Mouse (Mus musculus) kidney, postnatal 0 days (tissue): Measurements from ENCODE around the gene Lpxn. TPM values are rescaled to one million over a fixed set of nuclear protein-coding genes. Genes with fewer than 3 reads are reported as not detected.

Experiments
- ATAC-seq: fragments of 200-750 bp; cut with Nextera tagmentation; replicated peaks from 2 replicates; pipeline ENCODE4 v1.8.0; 2017; ENCODE audit warnings: low read depth, moderate number of reproducible peaks, moderate TSS enrichment, moderate library complexity; ENCODE audit not compliant: low FRiP score
- DNase-seq: peaks from one replicate; pipeline ENCODE4 v3.0.0-alpha.2; 2016; ENCODE audit warnings: low spot score
- H3K27ac ChIP-seq: fragments of 300-500 bp; sonication (generic); 2 replicates; pipeline ENCODE4 v1.5.1; 2014; ENCODE audit warnings: mild to moderate bottlenecking
- H3K27me3 ChIP-seq: fragments of 300-500 bp; sonication (generic); 2 replicates; pipeline ENCODE4 v1.6.1; 2014; ENCODE audit warnings: low read length, mixed read lengths; ENCODE audit not compliant: insufficient read depth
- H3K36me3 ChIP-seq: fragments of 300-500 bp; sonication (generic); 2 replicates; pipeline ENCODE4 v1.6.1; 2014; ENCODE audit warnings: low read length, mixed read lengths; ENCODE audit not compliant: insufficient read depth
- H3K4me1 ChIP-seq: fragments of 300-500 bp; sonication (generic); replicated peaks from 2 replicates; pipeline ENCODE4 v1.6.1; 2014; ENCODE audit warnings: antibody characterized with exemption, low read length, mixed read lengths; ENCODE audit not compliant: insufficient read depth
- H3K4me2 ChIP-seq: fragments of 300-500 bp; sonication (generic); 2 replicates; pipeline ENCODE4 v1.6.1; 2014; ENCODE audit warnings: mild to moderate bottlenecking, low read length, moderate library complexity, mixed read lengths
- H3K4me3 ChIP-seq: fragments of 300-500 bp; sonication (generic); replicated peaks from 2 replicates; pipeline ENCODE4 v1.5.1; 2014; ENCODE audit warnings: low read depth, low read length
- H3K9ac ChIP-seq: fragments of 300-500 bp; sonication (generic); 2 replicates; pipeline ENCODE4 v1.6.1; 2014; ENCODE audit warnings: low read depth, low read length
- H3K9me3 ChIP-seq: fragments of 300-500 bp; sonication (generic); replicated peaks from 2 replicates; pipeline ENCODE4 v1.6.1; 2016; ENCODE audit warnings: low read length, inconsistent platforms, mixed read lengths
- CTCF ChIP-seq: IDR thresholded peaks from 2 replicates; pipeline ENCODE4 v1.5.1; 2016; ENCODE audit warnings: antibody characterized with exemption, low read depth, mild to moderate bottlenecking, moderate library complexity
- WGBS: fragments of 180-500 bp; shearing (Covaris S2); extraction: QIAGEN DNeasy Blood & Tissue Kit; methylation state at CpG from one replicate; pipeline ENCODE4 v1.1.7; 2014; 5-methylcytosine and 5-hydroxymethylcytosine counted together
- polyA plus RNA-seq: library from polyadenylated mRNA; unstranded; fragments of >200 nt; fragmentation: Nextera tagmentation; extraction: Ambion mirVana; gene quantifications from 2 replicates; pipeline ENCODE4 v1.2.1, GENCODE M21; 2015

The Lpxn gene
- 2.2 TPM in 2 replicates for polyA plus RNA-seq

- ATAC-seq (peak; percentile 96), DNase-seq (peak; percentile 100)
- Histone ChIP-seq H3K27me3 (no peaks in the 10 kb centered on the region), H3K36me3 (no peaks in the 10 kb centered on the region), H3K9me3 (no peaks in the 10 kb centered on the region), H3K4me1 (0 out of 2 replicates have a peak, but pooled peaks cover 2% of the 10 kb centered on the region), H3K27ac (peak within 1 kb of the TSS; percentile 100), H3K9ac (peak within 1 kb of the TSS; percentile 100), H3K4me2 (peak within 1 kb of the TSS; percentile 71), H3K4me3 (peak within 1 kb of the TSS; percentile 99)
- TF ChIP-seq CTCF = peak; percentile 16; the same call in 1 of the 2 replicates
- under 1% methylated on average over 62 of the region's 76 CpGs for WGBS
Measured at GRCm38 (mm10) chr19:12795511-12796327, at the start of gene Lpxn, which contains the start of gene Zfp91. Gene Lpxn (plus strand): TSS chr19:12796193. Gene Zfp91 (minus strand): TSS chr19:12796126.

GRCm38 (mm10) chr19:12756286-12756685, 39.7 kb upstream of the Lpxn start:
- 85% methylated on average over 3 of the region's 3 CpGs for WGBS
- H3K4me1 ChIP-seq = no peaks in the 10 kb centered on the region
- no peaks in the 10 kb centered on the region for H3K36me3 ChIP-seq
- H3K4me3 ChIP-seq = no peak overlapping the region
- H3K4me2 ChIP-seq = no peak overlapping the region
- no peaks in the 10 kb centered on the region for H3K9me3 ChIP-seq
- no peak overlapping the region for H3K9ac ChIP-seq
- TF ChIP-seq CTCF = no peak
- no peak for ATAC-seq
- no peaks in the 10 kb centered on the region for H3K27me3 ChIP-seq
- H3K27ac ChIP-seq = no peak overlapping the region
- DNase-seq = no peak

GRCm38 (mm10) chr19:12758936-12759478, 37.0 kb upstream of the Lpxn start:
- WGBS = 89% methylated on average over 1 of the region's 1 CpGs
- H3K9ac ChIP-seq = no peak overlapping the region
- no peaks in the 10 kb centered on the region for H3K9me3 ChIP-seq
- no peak for TF ChIP-seq CTCF
- H3K4me2 ChIP-seq = no peak overlapping the region
- no peak overlapping the region for H3K4me3 ChIP-seq
- no peak for ATAC-seq
- H3K4me1 ChIP-seq = no peaks in the 10 kb centered on the region
- H3K27me3 ChIP-seq = no peaks in the 10 kb centered on the region
- DNase-seq = no peak
- H3K36me3 ChIP-seq = 0 out of 2 replicates have a peak, but pooled peaks cover 9% of the 10 kb centered on the region
- no peak overlapping the region for H3K27ac ChIP-seq

- no peak overlapping the region for H3K4me3 ChIP-seq
- H3K9me3 ChIP-seq = no peaks in the 10 kb centered on the region
- ATAC-seq (no peak), DNase-seq (no peak)
- H3K4me2 ChIP-seq = no peak overlapping the region
- H3K9ac ChIP-seq = no peak overlapping the region
- no peak overlapping the region for H3K27ac ChIP-seq
- H3K27me3 ChIP-seq = no peaks in the 10 kb centered on the region
- WGBS = 73% methylated on average over 2 of the region's 2 CpGs
- TF ChIP-seq CTCF = no peak
- H3K4me1 ChIP-seq = no peaks in the 10 kb centered on the region
- H3K36me3 ChIP-seq = 0 out of 2 replicates have a peak, but pooled peaks cover 11% of the 10 kb centered on the region
Measured at GRCm38 (mm10) chr19:12759656-12760055, 36.3 kb upstream of the Lpxn start.

- DNase-seq = no peak
- ATAC-seq = no peak
- H3K4me2 ChIP-seq = no peak overlapping the region
- 63% methylated on average over 2 of the region's 2 CpGs for WGBS
- peak; percentile 57 for TF ChIP-seq CTCF
- H3K4me1 ChIP-seq = no peaks in the 10 kb centered on the region
- H3K27ac ChIP-seq = no peak overlapping the region
- no peak overlapping the region for H3K9ac ChIP-seq
- H3K36me3 ChIP-seq = 0 out of 2 replicates have a peak, but pooled peaks cover 11% of the 10 kb centered on the region
- H3K4me3 ChIP-seq = no peak overlapping the region
- no peaks in the 10 kb centered on the region for H3K27me3 ChIP-seq
- H3K9me3 ChIP-seq = no peaks in the 10 kb centered on the region
Measured at GRCm38 (mm10) chr19:12762212-12763130, 33.5 kb upstream of the Lpxn start.

- Histone ChIP-seq H3K4me2 (no peak within 1 kb of the TSS), H3K27me3 (no peaks in the 10 kb centered on the region), H3K27ac (no peak within 1 kb of the TSS), H3K9me3 (no peaks in the 10 kb centered on the region), H3K4me3 (no peak within 1 kb of the TSS), H3K36me3 (peaks cover 33% of the 10 kb centered on the region; the same call in 1 of the 2 replicates), H3K4me1 (no peaks in the 10 kb centered on the region), H3K9ac (no peak within 1 kb of the TSS)
- WGBS = 34% methylated on average over 7 of the region's 7 CpGs
- no peak; the same call in 1 of the 2 replicates for ATAC-seq
- peak; percentile 41 for DNase-seq
- TF ChIP-seq CTCF = no peak
Measured at GRCm38 (mm10) chr19:12765308-12765707, 30.7 kb upstream of the Lpxn start, which contains the start of gene Cntf. Gene Cntf (minus strand): TSS chr19:12765632.
